Mouse (Mus musculus) kidney, postnatal 10 days (tissue): Measurements from ENCODE around the gene Stpg3.
"Not testable (repeated sequence)": the region's sequence is repeated elsewhere in the genome, so short reads cannot be mapped to it uniquely, and the experiment has no call there.

ENCODE experiments used
- DNase-seq: peaks from one replicate; pipeline ENCODE4 v3.0.0; 2021; ENCODE audit warnings: mixed read lengths

Stpg3 gene

GRCm38 (mm10) chr2:25214444-25214843 is at the start of gene Stpg3:
Gene Stpg3 (minus strand): TSS chr2:25214637.
- DNase-seq: peak; percentile 56

GRCm38 (mm10) chr2:25263623-25264285 is 49.3 kb upstream of the Stpg3 start:
- DNase-seq: no peak

GRCm38 (mm10) chr2:25262795-25263622 is 48.6 kb upstream of the Stpg3 start:
- DNase-seq: peak; percentile 63

- DNase-seq: peak; percentile 97
Observed at GRCm38 (mm10) chr2:25262291-25262767, 47.9 kb upstream of the Stpg3 start, which contains the start of gene Tprn. Gene Tprn (plus strand): TSS chr2:25262618.

- no peak for DNase-seq
Observed at GRCm38 (mm10) chr2:25261870-25262269, 47.4 kb upstream of the Stpg3 start.

GRCm38 (mm10) chr2:25258887-25259286 is 44.5 kb upstream of the Stpg3 start:
- no peak for DNase-seq

- not testable (repeated sequence) for DNase-seq
Observed at GRCm38 (mm10) chr2:25257250-25257649, 42.8 kb upstream of the Stpg3 start.

- DNase-seq: peak; percentile 78
Observed at GRCm38 (mm10) chr2:25256443-25257109, 42.1 kb upstream of the Stpg3 start.

GRCm38 (mm10) chr2:25255284-25255779 is 40.9 kb upstream of the Stpg3 start, which contains the start of gene Tmem203:
Gene Tmem203 (plus strand): TSS chr2:25255439.
- peak; percentile 94 for DNase-seq

- DNase-seq: peak; percentile 51
Observed at GRCm38 (mm10) chr2:25252331-25252730, 37.9 kb upstream of the Stpg3 start.

- no peak for DNase-seq
Observed at GRCm38 (mm10) chr2:25246183-25247072, 32.0 kb upstream of the Stpg3 start, which contains the start of gene AL732309.1. Gene AL732309.1 (minus strand): TSS chr2:25246863.

GRCm38 (mm10) chr2:25244144-25244543 is 29.7 kb upstream of the Stpg3 start:
- DNase-seq: no peak

GRCm38 (mm10) chr2:25243342-25243741 is 28.9 kb upstream of the Stpg3 start:
- DNase-seq: no peak

GRCm38 (mm10) chr2:25242101-25242506 is 27.7 kb upstream of the Stpg3 start, which contains the start of the genes Rnf208 and Cysrt1:
Gene Rnf208 (plus strand): TSS chr2:25242255.
Gene Cysrt1 (minus strand): TSS chr2:25242452.
- peak; percentile 43 for DNase-seq

- no peak for DNase-seq
Observed at GRCm38 (mm10) chr2:25241438-25241775, 27.0 kb upstream of the Stpg3 start.

- DNase-seq: peak; percentile 86
Observed at GRCm38 (mm10) chr2:25240723-25241437, 26.4 kb upstream of the Stpg3 start.

- no peak for DNase-seq
Observed at GRCm38 (mm10) chr2:25240310-25240709, 25.9 kb upstream of the Stpg3 start.

- DNase-seq: no peak
Observed at GRCm38 (mm10) chr2:25239766-25240165, 25.3 kb upstream of the Stpg3 start.

GRCm38 (mm10) chr2:25238106-25238505 is 23.7 kb upstream of the Stpg3 start:
- DNase-seq: no peak

- peak; percentile 70 for DNase-seq
Observed at GRCm38 (mm10) chr2:25237522-25237921, 23.1 kb upstream of the Stpg3 start.

GRCm38 (mm10) chr2:25236614-25237013 is 22.2 kb upstream of the Stpg3 start, which contains the start of gene Rnf224:
Gene Rnf224 (minus strand): TSS chr2:25236787.
- DNase-seq: no peak
